Mouse (Mus musculus): Measurements from ENCODE around the gene Otud7b.
"Not testable (repeated sequence)": the region's sequence is repeated elsewhere in the genome, so short reads cannot be mapped to it uniquely, and the experiment has no call there.

Otud7b gene

DNA sequence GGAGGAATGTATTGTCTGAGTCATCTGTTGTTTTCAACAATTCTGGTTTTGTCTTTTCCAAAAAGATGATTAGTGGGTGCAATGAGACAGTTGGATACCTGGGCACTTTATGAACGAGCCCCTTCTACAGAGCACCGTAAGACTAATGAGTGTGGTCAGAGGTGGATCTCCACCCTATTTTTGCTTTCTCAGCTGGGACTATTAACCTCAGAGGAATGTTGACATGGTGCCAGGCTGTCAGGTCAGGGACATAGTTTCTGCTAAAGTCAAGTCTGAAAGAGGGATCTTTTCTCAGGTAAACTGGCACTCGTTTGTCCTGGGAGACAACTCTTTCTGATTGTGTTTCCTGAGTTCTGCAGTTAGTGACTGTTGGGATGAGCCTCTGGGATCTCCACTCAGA lies 30.7 kb downstream of the Otud7b start:
- no peak for DNase-seq (ENCODE audit: low spot score)

DNA sequence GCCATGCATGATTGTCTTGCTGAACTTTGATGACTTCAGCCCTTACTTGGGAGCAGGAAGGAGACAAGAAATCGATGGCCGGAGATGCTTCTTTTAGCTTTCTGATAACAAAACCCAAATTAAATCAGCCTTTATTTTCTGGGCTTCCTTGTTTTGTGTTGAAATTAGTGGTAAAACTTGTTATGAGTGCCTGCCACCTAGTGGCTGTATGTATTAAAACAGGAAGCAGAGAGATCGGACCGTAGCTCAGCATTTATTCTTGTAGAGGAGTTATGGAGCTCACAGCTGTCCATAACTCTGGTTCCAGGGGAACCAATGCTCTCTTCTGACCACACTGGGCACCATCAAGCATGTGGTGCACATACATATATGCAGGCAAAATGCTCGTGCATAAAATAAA lies 43.6 kb downstream of the Otud7b start:
- peak; percentile 81 for DNase-seq (ENCODE audit: low spot score)

DNA sequence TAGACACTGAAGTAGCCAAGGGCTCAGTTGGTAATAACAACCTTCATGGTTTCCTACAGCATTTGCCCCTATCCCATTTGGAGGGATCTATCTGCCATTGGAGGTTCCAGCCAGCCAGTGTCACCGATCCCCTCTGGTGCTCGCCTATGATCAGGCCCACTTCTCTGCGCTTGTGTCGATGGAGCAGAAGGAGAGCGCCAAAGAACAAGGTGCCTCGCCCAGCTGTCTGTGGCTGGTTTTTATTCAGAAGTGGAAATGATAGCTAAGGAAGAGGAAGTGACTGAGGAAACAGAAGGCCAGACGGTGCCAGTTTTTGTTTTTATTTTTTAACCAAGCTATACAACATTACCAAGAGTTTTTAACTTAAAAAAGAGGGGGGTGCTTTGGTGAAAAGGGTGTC lies 47.5 kb downstream of the Otud7b start:
- DNase-seq (ENCODE audit: low spot score), result no peak

DNA sequence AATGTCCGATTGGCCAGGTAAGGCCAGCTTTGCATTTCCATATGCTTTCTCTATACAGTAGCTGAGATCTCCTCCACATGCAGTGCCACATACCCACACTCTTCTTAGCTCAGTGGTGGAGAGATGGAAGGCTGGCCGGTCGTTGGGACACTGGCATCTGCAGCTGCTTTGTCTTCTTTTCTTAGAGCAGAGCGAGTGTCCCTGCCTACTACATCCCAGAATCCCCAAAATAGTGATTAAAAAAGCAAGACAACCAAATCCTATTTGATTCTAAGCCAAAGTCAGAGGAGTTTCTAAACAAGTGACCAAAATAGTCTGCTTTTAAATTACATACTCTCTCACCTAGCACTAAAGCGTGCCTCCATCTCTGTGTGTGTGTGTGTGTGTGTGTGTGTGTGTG lies 48.3 kb downstream of the Otud7b start:
- DNase-seq (ENCODE audit: low spot score), result no peak

DNA sequence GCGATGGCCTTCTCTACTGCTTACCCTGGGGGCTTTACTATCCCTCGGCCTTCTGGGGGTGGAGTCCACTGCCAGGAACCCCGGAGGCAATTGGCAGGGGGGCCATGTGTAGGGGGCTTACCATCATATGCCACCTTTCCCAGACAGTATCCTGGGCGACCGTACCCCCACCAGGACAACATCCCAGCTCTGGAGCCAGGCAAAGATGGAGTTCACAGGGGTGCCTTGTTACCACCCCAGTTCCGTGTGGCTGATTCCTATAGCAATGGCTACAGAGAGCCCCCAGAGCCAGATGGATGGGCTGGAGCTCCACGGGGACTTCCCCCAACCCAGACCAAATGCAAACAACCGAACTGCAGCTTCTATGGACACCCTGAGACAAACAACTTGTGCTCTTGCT lies 51.2 kb downstream of the Otud7b start:
- no peak for DNase-seq (ENCODE audit: low spot score)

DNA sequence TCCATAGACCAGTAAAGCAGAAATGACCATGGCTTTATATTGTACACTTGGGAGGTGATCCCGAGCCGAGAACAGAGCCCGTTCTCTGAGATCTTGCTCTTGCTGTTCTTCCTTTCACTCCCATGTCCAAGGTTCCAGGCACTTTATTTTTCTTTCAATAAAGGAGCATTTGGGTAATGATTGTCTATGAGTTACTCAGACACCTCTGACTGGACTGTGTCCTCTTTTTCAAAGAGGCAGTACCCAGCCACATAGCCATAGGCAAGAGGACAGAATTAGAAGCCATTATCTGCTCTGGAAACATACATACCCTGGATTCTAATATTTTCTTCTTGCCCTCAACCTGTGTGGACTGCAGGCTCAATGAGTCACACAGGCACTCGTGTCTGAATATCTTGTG lies 55.5 kb downstream of the Otud7b start:
- DNase-seq (ENCODE audit: low spot score), result no peak

DNA sequence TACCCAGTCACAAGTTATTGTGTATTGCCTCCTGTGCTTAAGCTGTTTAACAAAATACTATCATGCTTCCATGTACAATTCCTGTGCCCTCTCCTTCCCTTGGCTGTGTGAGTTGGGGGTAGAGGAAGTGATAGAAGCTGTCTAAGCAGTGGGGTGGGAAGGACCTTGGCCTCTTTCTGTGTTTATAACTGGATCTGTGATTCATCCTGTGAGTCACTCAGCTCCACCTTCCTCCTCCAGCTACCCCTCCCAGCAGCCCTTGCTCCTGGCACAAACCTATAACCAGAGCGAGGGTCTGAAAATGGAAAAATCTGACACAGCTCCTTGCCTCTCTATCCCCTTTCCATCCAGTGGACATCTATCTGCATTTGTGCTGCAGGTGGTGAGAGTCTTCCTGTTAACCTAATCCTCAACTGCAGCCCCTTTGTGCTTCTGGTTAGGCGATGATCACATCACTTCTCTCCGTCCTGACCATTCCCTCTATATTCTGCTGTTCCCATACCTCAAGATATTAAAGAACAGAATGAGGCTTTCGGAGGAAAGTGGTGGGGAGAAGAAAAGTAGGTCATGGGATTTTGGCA lies 56.0 kb downstream of the Otud7b start:
- peak; percentile 49 for DNase-seq (ENCODE audit: low spot score)

DNA sequence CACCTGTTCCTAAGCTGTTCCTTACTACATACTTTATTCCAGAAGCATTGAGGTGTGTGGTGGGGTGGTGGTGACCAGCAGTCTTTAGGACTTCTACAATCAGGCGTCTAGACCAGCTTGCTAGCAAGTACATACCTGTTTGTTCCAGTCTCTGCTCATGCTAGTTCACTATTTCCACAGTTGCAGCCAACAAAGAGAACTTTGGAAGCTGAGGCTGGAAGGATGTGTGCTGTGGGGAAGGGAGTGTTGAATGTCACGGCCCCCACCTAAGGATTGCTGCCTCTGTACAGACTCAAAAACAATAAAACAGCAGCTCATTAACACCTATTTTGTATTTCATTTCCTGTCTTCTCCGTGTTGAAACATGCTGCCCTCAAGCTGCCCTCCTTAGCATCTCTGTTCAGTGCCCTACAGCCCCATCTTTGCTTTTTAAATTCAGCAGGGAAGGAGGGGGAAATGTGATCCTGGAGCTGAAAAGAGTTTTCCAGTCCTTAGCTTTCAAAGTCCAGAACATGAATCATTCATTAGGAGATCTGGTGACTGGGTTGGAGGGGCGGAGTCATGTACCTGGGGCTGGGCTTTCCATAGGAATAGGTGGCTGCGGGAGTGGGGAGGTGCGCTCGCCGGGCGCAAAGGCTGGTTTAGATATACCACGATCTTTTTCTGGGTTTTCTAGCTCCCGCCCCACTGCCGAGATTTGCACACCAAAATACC lies 56.6 kb downstream of the Otud7b start:
- DNase-seq (ENCODE audit: low spot score), result no peak

DNA sequence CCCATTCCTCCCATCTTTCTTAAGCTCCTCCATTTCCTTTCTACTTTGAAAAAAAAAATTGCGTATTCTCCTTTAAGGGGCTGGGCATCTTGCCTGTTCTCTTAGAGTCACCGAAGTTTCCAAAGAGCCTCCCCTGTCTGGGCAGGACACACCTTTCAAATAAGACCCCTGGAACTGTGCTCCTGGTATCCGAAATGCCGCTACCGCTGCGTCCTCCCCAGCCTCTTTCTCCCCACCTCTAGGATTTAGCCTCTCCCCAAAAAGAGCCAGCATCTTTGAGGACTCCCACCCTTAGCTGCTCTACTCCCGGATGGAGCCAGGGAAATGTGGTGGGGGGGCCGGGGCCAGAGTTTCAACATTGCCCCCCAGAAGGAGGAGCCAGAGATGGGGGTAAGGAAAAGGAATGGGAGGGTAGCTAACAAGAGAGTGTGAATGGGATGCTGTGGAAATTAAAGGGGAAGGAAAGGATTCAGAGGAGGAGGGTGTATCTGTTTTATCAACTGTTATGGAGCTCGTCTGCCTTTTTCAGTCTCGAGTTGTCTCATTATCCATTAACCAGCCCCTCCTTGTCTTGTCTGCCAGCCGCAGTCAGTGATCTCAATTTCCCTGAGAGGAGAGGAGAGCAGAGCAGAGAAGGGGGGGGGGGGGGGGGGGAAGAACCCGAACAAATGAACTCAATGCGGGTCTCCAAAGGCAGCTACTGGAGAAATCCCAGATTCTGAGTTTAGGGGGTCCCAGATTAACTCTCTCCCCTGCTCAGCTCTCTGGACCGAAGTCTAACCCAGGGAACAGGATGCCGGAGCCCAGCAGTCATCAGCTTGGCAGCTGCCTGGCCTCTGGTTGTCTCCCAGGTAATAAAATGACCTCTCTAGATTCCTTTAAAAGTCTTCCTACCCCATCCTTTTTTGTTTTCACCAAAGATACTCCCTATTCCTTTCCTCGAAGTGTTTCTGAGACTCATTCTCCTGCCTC lies 57.8 kb downstream of the Otud7b start, which contains the start of gene Mtmr11:
TSS of gene Mtmr11 (plus strand) at position 136 of the 972 bp plus-strand sequence.
- no peak for DNase-seq (ENCODE audit: low spot score)

DNA sequence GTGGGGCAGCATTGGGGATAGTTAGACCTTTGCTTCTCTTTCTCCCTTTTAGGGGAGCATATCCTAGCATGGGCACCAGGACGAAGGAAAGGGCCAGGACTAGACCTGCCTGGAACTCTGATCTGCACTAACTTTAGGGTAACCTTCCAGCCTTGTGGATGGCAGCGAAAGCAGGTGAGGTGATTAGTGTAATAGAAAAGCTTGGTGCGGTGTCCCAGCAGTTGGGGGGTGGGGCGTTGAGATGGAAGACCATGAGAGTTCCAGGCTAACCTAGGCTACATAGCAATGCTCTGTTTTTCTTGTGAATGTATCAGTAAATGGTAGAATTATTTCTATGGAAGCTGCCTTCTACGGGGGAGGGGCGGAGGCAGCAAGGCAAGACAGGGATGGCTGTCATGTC lies 58.7 kb downstream of the Otud7b start:
- DNase-seq (ENCODE audit: low spot score), result no peak

DNA sequence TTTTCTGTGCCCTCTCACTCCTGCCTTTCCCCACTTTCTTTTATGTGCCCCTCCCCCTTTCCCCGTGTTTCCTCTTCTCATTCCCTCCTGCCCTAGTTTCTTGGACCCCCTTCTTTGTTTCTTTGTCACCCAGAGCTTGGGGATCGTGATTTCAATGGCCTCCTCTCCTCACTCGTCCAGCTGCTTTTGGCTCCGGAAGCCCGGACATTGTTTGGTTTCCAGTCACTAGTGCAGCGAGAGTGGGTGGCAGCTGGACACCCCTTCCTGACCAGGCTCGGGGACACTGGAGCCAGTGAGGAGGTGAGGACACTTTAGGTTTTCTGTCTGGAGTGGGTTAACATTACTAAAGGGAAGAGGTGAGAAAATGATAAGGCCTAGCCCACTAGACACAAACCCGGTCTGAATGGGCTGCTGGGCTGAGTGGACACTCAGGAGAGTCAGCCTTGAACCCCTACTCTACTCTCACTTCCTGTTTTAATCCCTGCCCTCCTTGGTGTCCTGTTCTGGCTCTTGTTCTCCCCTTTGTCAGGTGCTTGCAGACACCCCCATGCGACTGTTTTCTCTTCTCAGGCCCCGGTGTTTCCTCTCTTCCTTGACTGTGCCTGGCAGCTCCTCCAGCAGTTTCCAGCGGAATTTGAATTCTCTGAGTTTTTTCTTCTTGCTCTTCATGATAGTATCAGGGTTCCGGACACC lies 64.3 kb downstream of the Otud7b start:
- DNase-seq (ENCODE audit: low spot score), result no peak

DNA sequence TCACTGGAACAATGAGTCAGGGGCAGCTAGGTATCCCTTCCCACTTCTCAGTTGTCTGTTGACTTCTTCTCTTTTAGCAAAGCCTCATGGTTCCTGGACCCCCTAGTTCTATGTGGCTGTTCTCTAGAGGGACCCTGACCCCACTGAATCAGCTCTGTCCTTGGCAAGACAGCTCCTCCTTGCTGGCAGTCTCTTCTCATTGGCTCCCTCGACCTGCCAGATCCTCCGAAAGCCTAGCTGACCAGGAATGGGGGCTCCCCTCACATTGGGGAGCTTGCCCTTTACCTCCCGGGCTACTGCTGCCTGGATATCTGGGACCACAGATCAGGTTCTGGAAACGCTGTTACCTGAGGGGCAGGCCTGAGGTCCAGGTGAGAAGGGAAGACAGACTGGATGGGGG lies 65.9 kb downstream of the Otud7b start:
- no peak for DNase-seq (ENCODE audit: low spot score)

DNA sequence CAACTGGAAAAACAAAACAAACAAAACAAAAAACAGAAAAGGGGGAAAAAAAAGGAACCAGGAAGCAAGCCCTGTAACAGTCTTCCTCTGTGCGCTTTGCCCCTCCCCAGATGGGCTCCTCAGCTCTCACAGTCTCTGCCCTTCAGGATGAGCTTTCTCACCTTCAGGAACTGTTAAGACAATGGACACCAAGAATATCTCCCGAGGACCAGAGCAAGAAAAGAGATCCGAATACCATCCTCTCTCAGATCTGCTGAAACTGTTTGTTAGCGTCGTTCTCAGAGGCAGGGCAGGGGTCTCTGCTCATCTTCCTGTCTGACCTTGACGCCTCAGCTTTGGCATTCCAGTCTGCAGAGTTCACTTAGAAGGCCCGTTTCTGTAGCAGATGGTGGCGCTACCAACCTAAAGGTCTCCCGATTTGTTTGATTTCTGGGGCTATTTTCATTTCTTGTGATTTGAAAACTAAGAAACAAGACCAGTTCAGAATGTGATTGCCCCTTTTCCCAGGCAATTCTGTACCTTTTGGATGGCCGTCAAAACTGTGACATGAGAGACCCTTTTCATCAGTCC lies 66.7 kb downstream of the Otud7b start:
- DNase-seq (ENCODE audit: low spot score), result no peak

DNA sequence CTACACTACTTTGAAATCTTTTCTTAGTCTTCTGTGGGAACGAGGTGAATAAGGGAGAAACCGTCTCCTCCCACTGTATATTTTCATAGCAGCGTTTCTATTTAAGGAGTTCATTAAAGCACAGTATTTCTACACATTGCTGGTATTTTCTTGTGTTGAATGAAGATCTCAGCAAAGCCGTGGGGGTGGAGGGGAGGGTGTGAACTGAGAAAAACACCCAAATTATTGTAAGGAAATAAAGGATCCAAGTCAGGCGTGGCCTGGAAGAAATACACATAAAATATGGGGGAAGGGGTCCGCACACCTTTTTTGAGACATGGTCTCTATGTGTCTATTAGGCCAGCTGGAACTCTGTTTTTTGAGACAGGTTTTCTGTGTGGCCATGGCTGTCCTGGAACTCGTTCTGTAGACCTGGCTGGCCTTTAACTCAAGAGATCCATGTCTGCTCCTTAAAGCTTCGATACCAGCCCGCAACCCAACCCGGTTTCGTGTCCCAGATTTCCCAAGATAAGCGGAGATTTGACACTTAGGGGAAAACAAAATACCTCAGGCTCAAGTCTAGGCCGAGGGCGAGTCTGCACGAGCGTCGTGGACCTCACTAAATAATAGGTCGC lies 67.4 kb downstream of the Otud7b start:
- no peak for DNase-seq (ENCODE audit: low spot score)

DNA sequence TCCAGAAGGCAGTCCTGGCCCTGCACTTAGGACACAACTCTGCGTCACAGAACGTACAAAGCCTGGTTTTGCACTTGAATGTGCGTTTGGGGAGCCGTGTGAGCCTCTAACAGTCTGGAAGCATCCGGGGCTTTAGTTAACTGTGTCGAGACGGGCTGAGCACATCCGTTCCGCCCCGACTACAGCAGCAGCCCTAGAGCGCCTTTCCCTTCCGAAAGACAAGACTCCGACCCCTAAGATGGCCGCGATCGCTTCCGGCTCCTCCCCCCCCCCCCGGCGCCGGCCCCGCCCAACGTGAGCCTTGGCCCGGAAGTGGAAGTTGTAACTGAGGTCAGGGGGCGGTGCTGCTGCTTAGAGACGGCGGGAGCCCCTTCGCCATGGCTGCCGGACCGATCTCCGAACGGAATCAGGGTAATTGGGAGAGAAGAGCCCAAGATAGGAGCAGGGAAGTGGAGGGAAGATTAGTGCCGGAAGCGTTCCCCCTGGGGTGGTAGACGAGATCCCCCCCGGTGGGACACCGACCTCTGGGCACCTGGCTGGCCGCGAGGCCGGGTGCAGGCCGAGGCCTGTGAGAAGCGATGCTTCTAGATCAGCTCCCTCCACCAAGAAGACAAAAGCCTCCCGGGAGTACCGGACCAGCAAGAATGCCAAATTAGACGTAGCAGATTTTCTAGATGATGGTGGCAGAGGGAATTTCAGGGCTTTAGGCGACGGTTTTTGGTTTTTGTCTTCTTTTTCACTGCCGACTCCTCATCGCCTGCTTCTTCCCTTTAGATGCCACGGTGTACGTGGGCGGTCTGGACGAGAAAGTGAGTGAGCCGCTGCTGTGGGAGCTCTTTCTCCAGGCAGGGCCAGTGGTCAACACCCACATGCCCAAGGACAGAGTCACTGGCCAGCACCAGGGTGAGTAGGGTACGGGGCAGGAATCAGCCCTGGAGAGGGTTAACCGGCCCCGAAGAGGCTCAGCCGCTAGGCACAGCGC lies 68.2 kb downstream of the Otud7b start, which contains the start of gene Sf3b4:
TSS of gene Sf3b4 (plus strand) at position 136 of the 982 bp plus-strand sequence.
- DNase-seq (ENCODE audit: low spot score), result peak; percentile 82

DNA sequence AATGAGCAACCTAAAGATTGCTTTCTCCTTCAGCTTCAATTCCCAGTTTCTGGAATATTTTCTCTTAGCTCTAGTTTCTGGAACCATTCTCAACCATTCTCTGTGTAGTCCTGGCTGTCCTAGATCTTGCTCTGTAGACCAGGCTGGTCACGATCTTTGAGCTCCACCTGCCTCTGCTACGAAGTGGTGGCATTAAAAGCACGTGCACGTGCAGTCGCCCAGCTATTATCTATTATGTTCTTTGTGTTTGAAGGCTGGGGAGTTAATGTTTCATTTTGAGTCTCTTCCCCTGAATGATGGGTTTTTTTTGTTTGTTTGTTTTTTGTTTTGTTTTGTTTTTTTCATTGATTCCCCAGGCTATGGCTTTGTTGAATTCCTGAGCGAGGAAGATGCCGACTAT lies 68.9 kb downstream of the Otud7b start:
- no peak for DNase-seq (ENCODE audit: low spot score)

DNA sequence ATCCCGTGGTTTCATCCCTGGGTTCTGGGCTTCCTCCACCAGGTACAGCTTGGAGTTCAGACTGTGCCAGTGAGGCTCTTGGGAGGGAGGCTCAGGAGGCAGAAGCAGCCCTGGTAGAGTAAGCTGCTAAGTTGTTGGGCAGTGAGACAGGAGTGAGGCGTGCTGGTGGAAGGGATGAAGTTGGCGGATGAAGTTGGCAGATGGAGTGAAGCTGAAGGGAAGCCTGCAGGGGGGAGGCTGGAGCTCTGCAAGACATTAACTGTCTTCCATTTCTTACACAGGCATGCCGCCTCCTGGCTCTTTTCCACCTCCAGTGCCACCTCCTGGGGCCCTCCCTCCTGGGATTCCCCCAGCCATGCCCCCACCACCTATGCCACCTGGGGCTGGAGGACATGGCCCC lies 69.7 kb downstream of the Otud7b start:
- not testable (repeated sequence) for DNase-seq (ENCODE audit: low spot score)

DNA sequence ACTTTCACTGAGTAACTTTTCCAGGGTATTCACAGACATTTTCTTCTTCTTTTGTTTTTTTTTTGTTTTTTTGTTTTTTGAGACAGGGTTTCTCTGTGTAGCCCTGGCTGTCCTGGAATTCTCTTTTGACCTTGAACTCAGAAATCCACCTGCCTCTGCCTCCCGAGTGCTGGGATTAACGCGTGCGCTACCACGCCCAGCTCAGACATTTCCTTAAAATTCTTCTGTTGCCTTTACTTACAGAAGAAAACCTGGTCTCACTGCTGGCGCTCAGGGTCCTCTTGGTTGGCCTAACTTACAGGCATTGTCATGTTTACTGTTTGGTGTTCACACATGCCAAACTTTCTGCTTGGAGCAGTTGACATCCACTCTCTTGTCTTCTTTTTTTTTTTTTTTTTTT lies 70.9 kb downstream of the Otud7b start:
- DNase-seq (ENCODE audit: low spot score), result no peak

DNA sequence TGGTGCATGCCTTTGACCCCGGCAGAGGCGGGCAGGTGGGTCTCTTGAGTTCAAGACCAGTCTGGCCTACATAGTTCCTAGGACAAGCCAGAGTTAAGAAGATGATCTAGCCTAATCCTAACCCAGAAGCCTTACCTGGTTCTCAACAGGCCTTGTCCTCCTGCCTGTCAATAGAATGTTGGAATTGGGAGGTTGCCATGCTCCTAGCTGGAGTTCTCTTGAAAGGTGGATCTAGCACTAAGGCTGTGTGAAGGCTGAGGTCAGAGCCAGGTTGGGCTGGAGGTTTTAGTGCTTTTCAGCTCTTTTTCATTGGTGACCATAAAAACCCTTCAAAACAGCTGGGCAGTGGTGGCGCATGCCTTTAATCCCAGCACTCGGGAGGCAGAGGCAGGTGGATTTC lies 74.1 kb downstream of the Otud7b start:
- no peak for DNase-seq (ENCODE audit: low spot score)

DNA sequence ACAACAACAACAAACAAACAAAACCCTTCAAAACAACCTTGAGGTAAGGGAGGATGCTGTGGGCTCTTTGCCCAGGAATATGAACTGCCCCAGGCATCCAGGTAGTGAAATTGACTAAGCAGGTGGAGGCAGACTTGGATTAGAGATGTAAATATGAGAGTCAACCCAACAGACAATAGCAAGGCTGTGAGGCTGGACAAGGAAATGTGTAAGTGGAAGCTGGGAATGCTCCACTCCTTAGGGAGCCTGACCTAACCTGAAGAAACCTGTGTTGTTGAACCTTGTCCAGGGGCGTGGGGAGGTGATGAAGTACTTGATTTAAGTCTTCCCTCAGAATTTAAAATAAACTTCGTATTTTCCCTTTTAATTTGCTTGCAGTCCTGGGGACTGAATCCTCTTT lies 74.6 kb downstream of the Otud7b start:
- no peak for DNase-seq (ENCODE audit: low spot score)
